8 mouse cellular contexts compared by ENCODE assay signal in the genomic region with DNA sequence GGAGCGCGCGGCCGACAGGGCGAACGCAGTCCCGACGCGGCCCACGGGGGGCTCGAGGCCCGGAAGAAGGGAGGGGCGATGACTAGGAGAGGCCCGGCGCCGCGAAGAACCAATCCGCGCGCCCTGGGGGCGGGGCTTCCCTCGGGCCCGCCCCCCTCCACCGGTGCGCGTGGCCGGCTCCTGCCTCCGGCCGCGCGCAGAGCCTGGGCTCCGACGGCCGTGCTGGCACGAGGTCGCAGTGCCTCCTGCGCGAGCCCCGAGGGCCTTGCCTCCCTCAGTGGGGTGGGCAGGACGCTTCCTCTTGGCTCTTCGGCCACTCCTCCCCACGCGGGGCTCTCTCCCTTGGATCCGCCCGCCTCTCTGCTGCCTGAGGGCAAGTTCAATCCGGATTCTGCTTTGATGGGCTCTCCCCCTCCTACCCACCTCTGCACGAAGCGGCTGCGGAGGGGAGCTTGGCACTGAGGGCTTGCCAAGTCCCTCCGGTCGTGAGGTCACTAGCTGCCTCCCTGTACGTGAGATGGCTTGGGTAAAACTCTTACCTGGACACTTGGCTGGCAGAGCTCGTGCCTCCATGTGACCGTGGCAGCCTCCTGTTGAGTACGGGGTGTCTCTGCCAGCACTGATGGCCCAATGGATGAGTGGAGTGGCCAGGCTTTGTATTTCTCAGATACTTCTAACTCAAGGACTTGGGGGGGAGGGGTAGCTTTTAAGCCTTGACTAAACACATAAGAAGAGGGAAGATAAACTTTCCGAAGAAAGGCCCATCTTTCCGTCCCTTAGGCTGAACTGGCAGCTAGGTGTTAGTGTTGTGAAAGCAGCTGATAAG. TPM values are rescaled to one million over a fixed set of nuclear protein-coding genes. Genes with fewer than 3 reads are reported as not detected.
DNase-seq lines count a peak whose midpoint lies in the region; ATAC-seq and TF ChIP-seq lines count a peak whose summit lies in the region.

Btg3 (minus strand) TSS at position 448 of the 826 bp plus-strand sequence.

- no peak for TF ChIP-seq CTCF in cortical plate, adult 2 months (IDR thresholded peaks at IDR 0.05; ENCODE audit: extremely low read depth, insufficient read depth, low read length)

- TF ChIP-seq POLR2A in cortical plate, adult 2 months (IDR thresholded peaks at IDR 0.05; ENCODE audit: extremely low read depth, insufficient read depth, low read length) = no peak

- H3K4me1 ChIP-seq in cortical plate, adult 2 months (ENCODE audit: control insufficient read depth, insufficient read depth, low read length) = no peaks in the 10 kb centered on the region
- peaks cover 37% of the 10 kb centered on the region for H3K4me1 ChIP-seq in megakaryocyte, embryonic 14.5 days

- ATAC-seq in activated CD4-positive, CD25-positive, alpha-beta regulatory T cell, adult 4 months = peak; percentile 84

- peak within 1 kb of the TSS; percentile 79 for H3K27ac ChIP-seq in cortical plate, adult 2 months (ENCODE audit: insufficient read depth, low read length)

- DNase-seq in gastrocnemius, adult 8-10 months (ENCODE audit: low spot score in 2 of 2) = peak; percentile 67 to 80
- DNase-seq in hindlimb bud, embryonic 11.5 days (ENCODE audit: extremely low spot score, low read depth, low spot score) = peak; percentile 44
- DNase-seq in left cerebral cortex, adult 8-10 months (ENCODE audit: low spot score in 2 of 2) = peak; percentile 25 to 65
- peak; percentile 89 to 90 for DNase-seq in right cerebral cortex, postnatal 10 days (ENCODE audit: low spot score in 2 of 2)
- peak; percentile 84 for DNase-seq in urinary bladder, postnatal 25 days (ENCODE audit: low spot score)

- H3K36me3 ChIP-seq in megakaryocyte, embryonic 14.5 days (replicated peaks; ENCODE audit: low read length) = peaks cover 16% of the 10 kb centered on the region

- peak within 1 kb of the TSS; percentile 60 for H3K4me3 ChIP-seq in cortical plate, adult 2 months (ENCODE audit: insufficient read depth, low read length)
- H3K4me3 ChIP-seq in megakaryocyte, embryonic 14.5 days (replicated peaks) = peak within 1 kb of the TSS; percentile 96

- H3K27me3 ChIP-seq in megakaryocyte, embryonic 14.5 days (replicated peaks) = no peaks in the 10 kb centered on the region

- no peaks in the 10 kb centered on the region for H3K9me3 ChIP-seq in megakaryocyte, embryonic 14.5 days

RNA-seq across cellular contexts. Expression of gene Btg3, which starts in this region (rescaled TPM):
- 1 to 10 TPM; 5.4 to 6.5 TPM for polyA plus RNA-seq in activated CD4-positive, CD25-positive, alpha-beta regulatory T cell, adult 4 months (2017; shearing (Covaris generic))
- polyA plus RNA-seq in cortical plate, adult 2 months (2012; rRNA removed) = 11.1 and 12.8 TPM in 2 replicates
- total RNA-seq in gastrocnemius, adult 8-10 months (2022) = 1 to 10 TPM in 3 of 4 experiments, under 1 TPM in 1; 0.99 to 2.6 (median 1.7) TPM
- 10 to 100 TPM in 3 of 4 experiments, 1 to 10 TPM in 1; 9.3 to 13.5 (median 12.5) TPM for total RNA-seq in left cerebral cortex, adult 8-10 months (2022)
- polyA plus RNA-seq in megakaryocyte, embryonic 14.5 days (2012; ENCODE audit: insufficient read depth, low replicate concordance) = 6.2 and 11.2 TPM in 2 replicates

Comparison
In these comparisons a context has a peak if more than half of its experiments do, and no peak if none do; other contexts are left out.
1. Peak in every context shown above with its lines: DNase-seq, ATAC-seq, H3K4me3 ChIP-seq and H3K27ac ChIP-seq.